8 mouse cellular contexts compared by ENCODE assay signal in the genomic region with DNA sequence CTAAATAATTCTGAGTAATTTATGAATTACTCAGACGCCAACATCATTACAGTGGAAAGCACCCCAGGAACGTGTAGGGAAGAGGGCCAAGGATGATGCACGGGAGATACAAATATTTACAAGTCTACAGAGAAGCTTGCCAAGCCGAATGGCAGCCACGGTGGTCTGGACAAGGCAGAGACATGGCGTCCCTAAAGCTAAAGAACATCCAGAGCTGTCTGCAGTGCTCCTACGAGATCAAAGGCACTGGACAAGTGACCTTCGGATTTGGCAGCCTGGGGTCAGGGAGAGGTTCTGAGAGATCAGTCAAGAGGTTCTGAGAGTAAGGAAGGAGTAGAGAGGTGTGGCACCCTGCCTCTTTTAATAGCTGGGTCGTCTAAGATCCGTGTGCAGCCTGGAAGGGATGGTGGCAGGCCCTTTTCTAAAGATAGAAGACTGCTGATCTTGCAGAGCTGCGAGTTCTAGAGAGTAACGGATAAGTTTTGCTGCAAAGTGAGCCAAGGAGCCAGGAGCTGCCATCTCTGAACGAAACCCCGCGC. TPM values are rescaled to one million over a fixed set of nuclear protein-coding genes. Genes with fewer than 3 reads are reported as not detected.
A peak's percentile ranks its signal among the peaks of the same experiment; 100 is the strongest.
DNase-seq lines count a peak whose midpoint lies in the region; ATAC-seq and TF ChIP-seq lines count a peak whose summit lies in the region.

No protein-coding gene starts in this region.

- peak overlapping the region; percentile 78 for H3K4me2 ChIP-seq in heart, embryonic 12.5 days
- peak overlapping the region; percentile 98 for H3K4me2 ChIP-seq in liver, embryonic 12.5 days
- H3K4me2 ChIP-seq in stomach, embryonic 14.5 days (replicated peaks; ENCODE audit: low read depth, low read length), result peak overlapping the region; percentile 48

- H3K4me1 ChIP-seq in heart, embryonic 12.5 days (replicated peaks), result peaks cover 20% of the 10 kb centered on the region
- no peaks in the 10 kb centered on the region for H3K4me1 ChIP-seq in ES-E14 (ENCODE audit: control insufficient read depth in 2 of 2, insufficient read depth in 2 of 2, low read length in 2 of 2, poor library complexity in 1 of 2)
- H3K4me1 ChIP-seq in erythroblast, embryonic 14.5 days (ENCODE audit: control insufficient read depth), result peaks cover 27% of the 10 kb centered on the region
- peaks cover 33% of the 10 kb centered on the region for H3K4me1 ChIP-seq in liver, embryonic 12.5 days
- H3K4me1 ChIP-seq in stomach, embryonic 14.5 days (ENCODE audit: control insufficient read depth, insufficient read depth, low read length), result no peaks in the 10 kb centered on the region

- DNase-seq in heart, postnatal 4 days, result no peak
- no peak for DNase-seq in ES-E14 (ENCODE audit: low read depth, low spot score)
- DNase-seq in kidney, adult 9 months, result no peak
- DNase-seq in frontal cortex, postnatal 25 days (ENCODE audit: low spot score in 2 of 2), result no peak

- H3K27me3 ChIP-seq in heart, embryonic 12.5 days (replicated peaks), result no peaks in the 10 kb centered on the region
- no peaks in the 10 kb centered on the region for H3K27me3 ChIP-seq in erythroblast, embryonic 14.5 days (ENCODE audit: control insufficient read depth)
- no peaks in the 10 kb centered on the region for H3K27me3 ChIP-seq in liver, embryonic 12.5 days (replicated peaks)
- no peaks in the 10 kb centered on the region for H3K27me3 ChIP-seq in stomach, embryonic 14.5 days (ENCODE audit: control insufficient read depth, insufficient read depth, low read length)

- WGBS in heart, embryonic 12.5 days, result 45% methylated on average over 15 of the region's 15 CpGs
- 45% methylated on average over 15 of the region's 15 CpGs for WGBS in liver, embryonic 12.5 days (ENCODE audit: insufficient replicate concordance)
- WGBS in stomach, embryonic 14.5 days, result 40% methylated on average over 15 of the region's 15 CpGs

- in situ Hi-C loops in ES-E14 (cut with MboI; ENCODE audit: low sequenced_read_pairs in 2 of 2, unreplicated experiment in 2 of 2), result no loop called here

- H3K27ac ChIP-seq in heart, embryonic 12.5 days (ENCODE audit: poor library complexity, severe bottlenecking), result no peak overlapping the region
- H3K27ac ChIP-seq in ES-E14 (ENCODE audit: insufficient read depth, low read depth, low read length, poor library complexity, severe bottlenecking), result no peak overlapping the region
- H3K27ac ChIP-seq in liver, embryonic 12.5 days, result peak overlapping the region; percentile 38; the same call in 1 of the 2 replicates
- 0 out of 2 replicates have a peak overlapping the region, but pooled peaks have one; percentile 12 for H3K27ac ChIP-seq in stomach, embryonic 14.5 days (ENCODE audit: low read length)

- peak overlapping the region; percentile 59 for H3K9ac ChIP-seq in heart, embryonic 12.5 days
- peak overlapping the region; percentile 28; the same call in 1 of the 2 replicates for H3K9ac ChIP-seq in ES-E14 (ENCODE audit: insufficient read depth, low read depth, low read length, poor library complexity, severe bottlenecking)
- H3K9ac ChIP-seq in liver, embryonic 12.5 days, result peak overlapping the region; percentile 94
- H3K9ac ChIP-seq in stomach, embryonic 14.5 days (replicated peaks; ENCODE audit: low read depth, low read length), result no peak overlapping the region; the same call in 1 of the 2 replicates

- H3K36me3 ChIP-seq in heart, embryonic 12.5 days, result no peaks in the 10 kb centered on the region
- H3K36me3 ChIP-seq in ES-E14 (ENCODE audit: control insufficient read depth, insufficient read depth, low read length, poor library complexity, severe bottlenecking), result no peaks in the 10 kb centered on the region
- peaks cover 2% of the 10 kb centered on the region; the same call in 1 of the 2 replicates for H3K36me3 ChIP-seq in erythroblast, embryonic 14.5 days (ENCODE audit: control insufficient read depth)
- no peaks in the 10 kb centered on the region for H3K36me3 ChIP-seq in liver, embryonic 12.5 days
- H3K36me3 ChIP-seq in stomach, embryonic 14.5 days (ENCODE audit: control insufficient read depth, insufficient read depth, low read length), result no peaks in the 10 kb centered on the region

- H3K4me3 ChIP-seq in heart, embryonic 12.5 days, result peak overlapping the region; percentile 91
- H3K4me3 ChIP-seq in ES-E14 (ENCODE audit: insufficient read depth in 1 of 2, low read depth in 1 of 2, low read length in 2 of 2, poor library complexity in 1 of 2, severe bottlenecking in 1 of 2), result peak overlapping the region; percentile 71 to 80
- peak overlapping the region; percentile 80 for H3K4me3 ChIP-seq in erythroblast, embryonic 14.5 days (replicated peaks)
- H3K4me3 ChIP-seq in liver, embryonic 12.5 days, result peak overlapping the region; percentile 85
- peak overlapping the region; percentile 61 for H3K4me3 ChIP-seq in stomach, embryonic 14.5 days (ENCODE audit: low read depth, low read length)

- 0 out of 2 replicates have a peak, but pooled peaks have one; percentile 3 for ATAC-seq in heart, embryonic 12.5 days (ENCODE audit: insufficient number of reproducible peaks, low FRiP score)
- peak; percentile 13 for ATAC-seq in liver, embryonic 12.5 days
- ATAC-seq in stomach, embryonic 14.5 days (ENCODE audit: insufficient number of reproducible peaks, insufficient read depth, low FRiP score, low read depth), result peak; percentile 10; the same call in 1 of the 2 replicates

- no peaks in the 10 kb centered on the region for H3K9me3 ChIP-seq in heart, embryonic 12.5 days (replicated peaks)
- H3K9me3 ChIP-seq in ES-E14 (ENCODE audit: control insufficient read depth, insufficient read depth, low read depth, low read length), result no peaks in the 10 kb centered on the region
- H3K9me3 ChIP-seq in erythroblast, embryonic 14.5 days (ENCODE audit: control insufficient read depth, low read length), result no peaks in the 10 kb centered on the region
- no peaks in the 10 kb centered on the region for H3K9me3 ChIP-seq in liver, embryonic 12.5 days (replicated peaks)
- H3K9me3 ChIP-seq in stomach, embryonic 14.5 days (ENCODE audit: control insufficient read depth, low read depth, low read length), result no peaks in the 10 kb centered on the region

TF ChIP-seq in ES-E14, 5 proteins besides CTCF, POLR2A, EP300 and RAD21:
- TF ChIP-seq MAFK (IDR thresholded peaks at IDR 0.05; ENCODE audit: insufficient read depth, low read depth, low read length) (no peak), CHD2 (IDR thresholded peaks at IDR 0.05; ENCODE audit: low read depth, low read length) (no peak), HCFC1 (IDR thresholded peaks at IDR 0.05; ENCODE audit: borderline replicate concordance, insufficient read depth, low read length) (no peak), ZC3H11A (IDR thresholded peaks at IDR 0.05; ENCODE audit: borderline replicate concordance, low read depth, low read length) (no peak), ZNF384 (IDR thresholded peaks at IDR 0.05; ENCODE audit: low read depth, low read length) (no peak)
TF ChIP-seq in ES-E14: peak in this region for 0.

RNA-seq across cellular contexts. Expression of a gene that starts 0.4 kb away (rescaled TPM):
- 51.6 and 59.1 TPM in 2 replicates for polyA plus RNA-seq in heart, embryonic 12.5 days (2016; fragmentation: Nextera tagmentation; extraction: Ambion mirVana)
- 10 to 100 TPM; 43.5 to 46.5 TPM for total RNA-seq in heart, postnatal 4 days (2021)
- total RNA-seq in ES-E14 (2012; rRNA removed), result 1.4 and 4.1 TPM in 2 replicates
- polyA plus RNA-seq in erythroblast, embryonic 14.5 days (2012), result 2.0 and 2.1 TPM in 2 replicates
- polyA plus RNA-seq in liver, embryonic 12.5 days (2016; fragmentation: Nextera tagmentation; extraction: Ambion mirVana), result 43.3 and 44.3 TPM in 2 replicates
- polyA plus RNA-seq in stomach, embryonic 14.5 days (2014; fragmentation: Nextera tagmentation; extraction: Ambion mirVana), result 98.8 and 107 TPM in 2 replicates

Comparison
In these comparisons a context has a peak if more than half of its experiments do, and no peak if none do; other contexts are left out.
1. H3K27ac ChIP-seq: peak in liver, embryonic 12.5 days (single experiment) and stomach, embryonic 14.5 days (single experiment); none in heart, embryonic 12.5 days (single experiment) and ES-E14 (single experiment).
2. H3K4me2 ChIP-seq: peak in every context shown above with its lines; median percentile 98 in liver, embryonic 12.5 days; 78 in heart, embryonic 12.5 days; 48 in stomach, embryonic 14.5 days.
3. RNA of a gene that starts 0.4 kb away (polyA plus RNA-seq): 98.8 to 107 TPM in stomach, embryonic 14.5 days, 51.6 to 59.1 TPM in heart, embryonic 12.5 days and 43.3 to 44.3 TPM in liver, embryonic 12.5 days; 2.0 to 2.1 TPM in erythroblast, embryonic 14.5 days; every median in the first group is over 10 times any median in the second.
4. Peak in every context shown above with its lines, with median percentiles within 50 percentile points of each other: ATAC-seq and H3K4me3 ChIP-seq.